Mouse (Mus musculus): ENCODE data around the gene U2af2. TPM values are rescaled to one million over a fixed set of nuclear protein-coding genes. Genes with fewer than 3 reads are reported as not detected.

U2af2 gene
- polyA plus RNA-seq, 1 experiment from 2014 or later, result 94.2 TPM

DNA sequence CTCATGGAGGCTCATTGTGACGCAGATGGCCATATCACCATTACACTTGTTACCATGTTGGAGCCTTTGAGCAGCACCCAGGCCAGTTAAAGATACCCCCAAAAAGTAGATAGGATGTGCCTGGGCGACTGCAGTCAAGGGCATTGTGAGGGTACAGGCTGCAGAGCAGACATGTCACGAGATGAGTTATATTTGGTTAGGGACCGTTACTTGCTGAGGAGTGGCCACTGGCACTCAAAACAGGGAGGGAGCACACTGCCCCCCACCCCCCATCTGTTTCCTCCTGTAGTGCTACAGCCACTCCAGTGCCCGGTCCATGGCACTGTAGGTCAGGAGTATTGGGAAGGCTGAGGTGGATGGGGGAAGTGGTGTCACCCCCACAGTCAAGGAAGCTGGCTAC lies 36.8 kb downstream of the U2af2 start:
- Histone ChIP-seq H3K36me3 (peaks cover 50% of the 10 kb centered on the region), H3K9me3 (replicated peaks) (no peaks in the 10 kb centered on the region), H3K27me3 (replicated peaks) (no peaks in the 10 kb centered on the region), H3K4me1 (no peaks in the 10 kb centered on the region), H3K9ac (replicated peaks) (no peak overlapping the region), H3K4me3 (replicated peaks) (no peak overlapping the region), H3K4me2 (no peak overlapping the region), H3K27ac (replicated peaks) (no peak overlapping the region)
- no peak for ATAC-seq (ENCODE audit: low FRiP score)
- 92% methylated on average over 5 of the region's 5 CpGs for WGBS

DNA sequence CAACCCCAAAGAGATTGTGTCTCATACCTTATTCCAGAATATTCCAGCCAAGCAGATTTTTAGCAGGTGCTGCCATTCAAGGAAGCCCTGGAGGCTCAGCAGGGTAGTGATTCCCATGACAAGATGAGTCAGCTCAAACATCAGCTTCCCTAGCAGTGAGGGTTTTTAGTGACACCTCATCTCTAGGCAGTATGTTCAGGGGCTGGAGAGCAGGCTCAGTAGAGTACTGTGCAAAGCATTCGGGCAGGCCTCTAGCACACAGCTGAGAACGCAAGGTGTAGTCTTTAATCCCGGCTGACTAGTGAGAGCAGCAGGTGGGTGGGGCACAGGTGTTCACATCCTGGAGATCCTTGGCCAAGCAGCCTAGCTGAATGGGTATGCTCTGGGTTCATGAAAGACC lies 37.9 kb downstream of the U2af2 start:
- H3K4me1 ChIP-seq, result no peaks in the 10 kb centered on the region
- peaks cover 41% of the 10 kb centered on the region for H3K36me3 ChIP-seq
- no peaks in the 10 kb centered on the region for H3K27me3 ChIP-seq (replicated peaks)
- H3K9ac ChIP-seq (replicated peaks), result no peak overlapping the region
- H3K9me3 ChIP-seq (replicated peaks), result no peaks in the 10 kb centered on the region
- no peak overlapping the region for H3K27ac ChIP-seq (replicated peaks)
- no peak overlapping the region for H3K4me2 ChIP-seq
- WGBS, result 87% methylated on average over 3 of the region's 3 CpGs
- ATAC-seq (ENCODE audit: low FRiP score), result no peak
- H3K4me3 ChIP-seq (replicated peaks), result no peak overlapping the region

DNA sequence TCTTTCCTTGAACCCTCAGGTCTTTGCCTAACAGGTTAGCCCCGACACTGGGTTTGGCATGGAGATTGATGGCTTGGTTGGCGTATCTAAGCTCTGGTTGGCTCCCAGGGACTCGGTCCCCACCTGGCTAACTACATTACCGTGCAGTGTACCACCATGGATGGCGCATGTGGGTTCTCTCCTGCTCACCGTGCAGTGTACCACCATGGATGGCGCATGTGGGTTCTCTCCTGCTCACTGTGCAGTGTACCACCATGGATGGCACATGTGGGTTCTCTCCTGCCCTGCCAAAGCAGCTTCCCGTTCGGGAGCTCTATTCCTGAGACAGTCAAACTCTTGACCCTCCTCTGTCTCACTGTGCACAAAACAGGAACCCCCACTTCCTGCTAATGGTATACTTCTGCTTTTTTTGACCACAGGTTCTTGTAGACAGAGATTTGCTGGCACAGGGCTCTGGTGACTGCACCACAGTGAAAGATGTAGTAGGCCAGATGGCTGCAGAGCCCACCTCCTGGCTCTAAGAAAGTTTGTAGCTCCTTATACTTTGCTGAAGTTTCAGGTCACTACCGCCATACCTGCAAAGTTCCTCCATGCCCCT lies 39.2 kb downstream of the U2af2 start:
- H3K27ac ChIP-seq (replicated peaks), result no peak overlapping the region
- H3K36me3 ChIP-seq, result peaks cover 28% of the 10 kb centered on the region
- ATAC-seq (ENCODE audit: low FRiP score), result no peak
- no peaks in the 10 kb centered on the region for H3K9me3 ChIP-seq (replicated peaks)
- 90% methylated on average over 10 of the region's 10 CpGs for WGBS
- no peak overlapping the region for H3K9ac ChIP-seq (replicated peaks)
- H3K27me3 ChIP-seq (replicated peaks), result no peaks in the 10 kb centered on the region
- no peaks in the 10 kb centered on the region for H3K4me1 ChIP-seq
- no peak overlapping the region for H3K4me3 ChIP-seq (replicated peaks)
- H3K4me2 ChIP-seq, result no peak overlapping the region

DNA sequence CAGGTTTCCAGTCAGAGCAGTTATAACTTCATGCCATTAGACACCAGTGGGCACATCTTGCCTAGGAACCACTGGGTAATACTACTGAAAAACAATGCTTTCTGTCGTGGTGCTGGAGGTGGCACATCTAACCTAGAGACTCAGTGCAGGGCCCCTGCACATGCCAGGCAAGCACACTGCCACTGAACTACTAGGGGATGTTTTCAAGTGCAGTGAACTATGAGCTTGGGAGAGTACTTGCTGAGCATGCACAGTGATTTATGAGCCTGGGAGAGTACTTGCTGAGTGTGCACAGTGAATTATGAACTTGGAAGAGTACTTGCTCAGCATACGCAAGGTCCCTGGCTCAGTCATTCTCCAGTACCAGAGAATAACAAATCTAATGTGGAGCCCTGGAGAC lies 40.6 kb downstream of the U2af2 start:
- H3K27ac ChIP-seq (replicated peaks), result no peak overlapping the region
- H3K9me3 ChIP-seq (replicated peaks), result no peaks in the 10 kb centered on the region
- peaks cover 16% of the 10 kb centered on the region for H3K36me3 ChIP-seq
- no peak overlapping the region for H3K4me3 ChIP-seq (replicated peaks)
- 79% methylated on average over 2 of the region's 2 CpGs for WGBS
- H3K27me3 ChIP-seq (replicated peaks), result no peaks in the 10 kb centered on the region
- H3K9ac ChIP-seq (replicated peaks), result no peak overlapping the region
- H3K4me1 ChIP-seq, result no peaks in the 10 kb centered on the region
- no peak for ATAC-seq (ENCODE audit: low FRiP score)
- H3K4me2 ChIP-seq, result no peak overlapping the region

DNA sequence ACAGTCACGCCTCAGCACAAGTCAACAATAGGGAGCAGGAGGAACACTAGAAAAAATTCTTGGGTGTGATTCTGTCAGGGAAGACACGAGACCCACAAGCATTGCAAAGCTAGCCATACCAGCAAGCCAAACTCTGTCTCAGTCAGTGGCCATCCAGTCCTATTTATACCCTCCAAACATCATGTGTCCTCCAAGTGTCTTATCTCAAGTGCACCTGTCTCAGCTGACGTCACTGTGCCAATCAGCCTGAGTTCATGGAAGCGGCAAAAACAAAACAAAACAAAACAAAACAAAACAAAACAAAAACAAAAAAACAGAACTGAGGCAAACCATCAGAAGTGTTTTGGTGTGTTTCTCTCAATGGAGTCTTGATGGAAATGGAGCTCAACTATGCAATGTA lies 46.3 kb downstream of the U2af2 start:
- no peak overlapping the region for H3K9ac ChIP-seq (replicated peaks)
- H3K36me3 ChIP-seq, result no peaks in the 10 kb centered on the region
- H3K4me3 ChIP-seq (replicated peaks), result no peak overlapping the region
- ATAC-seq (ENCODE audit: low FRiP score), result no peak
- no peaks in the 10 kb centered on the region for H3K4me1 ChIP-seq
- no peaks in the 10 kb centered on the region for H3K9me3 ChIP-seq (replicated peaks)
- no peak overlapping the region for H3K4me2 ChIP-seq
- WGBS, result 88% methylated on average over 4 of the region's 4 CpGs
- H3K27ac ChIP-seq (replicated peaks), result no peak overlapping the region
- no peaks in the 10 kb centered on the region for H3K27me3 ChIP-seq (replicated peaks)

DNA sequence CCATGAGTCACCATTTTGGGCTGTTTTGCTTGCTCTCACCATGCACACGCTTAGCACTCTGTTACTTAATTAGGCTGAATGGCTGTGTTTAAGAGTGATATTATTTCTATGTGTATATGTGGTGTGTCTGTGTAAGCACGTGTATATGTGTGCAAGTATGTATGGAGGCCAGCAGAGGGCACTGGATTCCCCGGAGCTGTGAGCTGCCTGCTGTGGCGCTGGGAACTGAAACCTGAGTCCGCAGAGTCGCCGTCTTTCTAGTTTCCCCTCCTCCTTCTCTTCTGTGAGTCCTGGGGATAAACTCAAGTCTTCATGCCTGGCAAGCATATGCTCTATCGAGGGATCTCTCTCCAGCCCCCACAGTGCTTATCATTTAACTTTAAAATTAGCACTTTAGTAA lies 47.4 kb downstream of the U2af2 start:
- no peak overlapping the region for H3K9ac ChIP-seq (replicated peaks)
- no peak overlapping the region for H3K4me2 ChIP-seq
- WGBS, result 82% methylated on average over 8 of the region's 8 CpGs
- no peaks in the 10 kb centered on the region for H3K27me3 ChIP-seq (replicated peaks)
- no peaks in the 10 kb centered on the region for H3K36me3 ChIP-seq
- no peaks in the 10 kb centered on the region for H3K4me1 ChIP-seq
- H3K27ac ChIP-seq (replicated peaks), result no peak overlapping the region
- H3K4me3 ChIP-seq (replicated peaks), result no peak overlapping the region
- ATAC-seq (ENCODE audit: low FRiP score), result no peak
- no peaks in the 10 kb centered on the region for H3K9me3 ChIP-seq (replicated peaks)

DNA sequence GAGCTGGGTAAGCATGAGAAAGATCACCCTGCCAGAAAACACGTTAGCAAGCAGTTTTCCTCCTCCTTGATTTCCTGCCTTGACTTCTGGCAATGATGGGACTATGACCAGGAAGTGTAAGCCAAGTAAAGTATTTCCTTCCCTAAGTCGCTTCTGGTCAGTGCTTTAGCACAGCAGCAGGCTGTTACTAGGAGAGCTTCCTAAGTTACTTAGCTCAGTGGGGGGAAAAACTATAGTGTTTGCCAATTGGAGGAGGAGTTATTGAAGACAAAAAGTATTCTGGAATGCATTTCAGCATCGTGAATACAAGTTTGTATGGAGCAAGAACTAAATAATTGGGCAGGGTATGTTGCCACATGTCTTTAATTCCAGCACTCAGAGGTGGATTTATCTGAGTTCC lies 50.8 kb downstream of the U2af2 start:
- H3K36me3 ChIP-seq, result no peaks in the 10 kb centered on the region
- H3K4me3 ChIP-seq (replicated peaks), result no peak overlapping the region
- H3K9ac ChIP-seq (replicated peaks), result no peak overlapping the region
- H3K4me2 ChIP-seq, result no peak overlapping the region
- H3K9me3 ChIP-seq (replicated peaks), result no peaks in the 10 kb centered on the region
- WGBS, result 55% methylated on average over 3 of the region's 3 CpGs
- no peaks in the 10 kb centered on the region for H3K27me3 ChIP-seq (replicated peaks)
- no peak overlapping the region for H3K27ac ChIP-seq (replicated peaks)
- ATAC-seq (ENCODE audit: low FRiP score), result no peak
- H3K4me1 ChIP-seq, result no peaks in the 10 kb centered on the region

DNA sequence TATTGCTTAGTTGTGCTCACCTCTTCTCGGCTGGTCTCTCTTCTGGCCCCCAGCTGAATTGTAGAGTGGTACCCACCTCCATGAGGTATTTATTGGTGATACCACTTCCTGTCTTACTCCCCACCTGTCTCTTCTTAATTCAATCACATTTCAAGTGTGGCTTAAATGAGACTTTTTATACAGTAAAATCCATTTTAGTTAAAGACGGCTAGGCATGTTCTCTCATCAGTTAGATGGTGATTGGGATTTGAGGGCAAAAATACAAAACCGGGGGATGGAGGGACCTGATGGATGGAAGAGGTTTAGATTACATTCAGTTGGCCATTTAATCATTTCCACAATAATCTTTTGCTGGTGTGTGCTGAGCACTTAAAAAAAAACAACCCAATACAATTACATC lies 54.9 kb downstream of the U2af2 start, which contains the start of gene Rfpl4:
Gene Rfpl4 (minus strand): TSS at position 101 of the 400 bp plus-strand sequence.
- ATAC-seq (ENCODE audit: low FRiP score), result no peak
- 89% methylated on average over 3 of the region's 3 CpGs for whole genome bisulfite sequencing
- H3K9me3 ChIP-seq (replicated peaks), result no peaks in the 10 kb centered on the region
- no peaks in the 10 kb centered on the region for H3K36me3 ChIP-seq
- no peak within 1 kb of the TSS for H3K4me2 ChIP-seq
- no peaks in the 10 kb centered on the region for H3K27me3 ChIP-seq (replicated peaks)
- no peak within 1 kb of the TSS for H3K4me3 ChIP-seq (replicated peaks)
- H3K27ac ChIP-seq (replicated peaks), result no peak within 1 kb of the TSS
- H3K4me1 ChIP-seq, result no peaks in the 10 kb centered on the region
- no peak within 1 kb of the TSS for H3K9ac ChIP-seq (replicated peaks)

DNA sequence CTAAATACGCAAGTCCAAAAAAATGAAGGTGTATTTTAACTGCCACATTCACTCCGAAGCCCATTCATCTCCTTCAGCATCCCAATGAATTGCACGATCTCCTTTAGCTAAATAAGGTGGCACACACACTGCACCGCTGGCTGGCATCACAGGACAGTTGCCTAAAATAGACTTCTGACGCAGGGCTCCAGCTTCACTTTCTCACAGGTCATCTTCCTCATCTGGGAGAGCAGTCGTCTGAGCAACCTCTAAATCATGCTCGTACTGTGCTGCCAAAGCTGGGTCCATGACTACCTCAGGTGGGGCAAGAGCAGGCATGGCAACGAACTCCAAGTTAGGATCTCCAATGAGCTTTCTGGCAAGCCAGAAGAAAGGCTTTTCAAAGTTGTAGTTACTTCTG lies 63.1 kb downstream of the U2af2 start:
- H3K9ac ChIP-seq (replicated peaks), result no peak overlapping the region
- H3K36me3 ChIP-seq, result no peaks in the 10 kb centered on the region
- 92% methylated on average over 8 of the region's 8 CpGs for WGBS
- H3K9me3 ChIP-seq (replicated peaks), result no peaks in the 10 kb centered on the region
- H3K4me1 ChIP-seq, result peaks cover 3% of the 10 kb centered on the region; the same call in 1 of the 2 replicates
- no peak overlapping the region for H3K4me3 ChIP-seq (replicated peaks)
- no peaks in the 10 kb centered on the region for H3K27me3 ChIP-seq (replicated peaks)
- no peak for ATAC-seq (ENCODE audit: low FRiP score)
- H3K4me2 ChIP-seq, result no peak overlapping the region; the same call in 1 of the 2 replicates
- H3K27ac ChIP-seq (replicated peaks), result no peak overlapping the region

DNA sequence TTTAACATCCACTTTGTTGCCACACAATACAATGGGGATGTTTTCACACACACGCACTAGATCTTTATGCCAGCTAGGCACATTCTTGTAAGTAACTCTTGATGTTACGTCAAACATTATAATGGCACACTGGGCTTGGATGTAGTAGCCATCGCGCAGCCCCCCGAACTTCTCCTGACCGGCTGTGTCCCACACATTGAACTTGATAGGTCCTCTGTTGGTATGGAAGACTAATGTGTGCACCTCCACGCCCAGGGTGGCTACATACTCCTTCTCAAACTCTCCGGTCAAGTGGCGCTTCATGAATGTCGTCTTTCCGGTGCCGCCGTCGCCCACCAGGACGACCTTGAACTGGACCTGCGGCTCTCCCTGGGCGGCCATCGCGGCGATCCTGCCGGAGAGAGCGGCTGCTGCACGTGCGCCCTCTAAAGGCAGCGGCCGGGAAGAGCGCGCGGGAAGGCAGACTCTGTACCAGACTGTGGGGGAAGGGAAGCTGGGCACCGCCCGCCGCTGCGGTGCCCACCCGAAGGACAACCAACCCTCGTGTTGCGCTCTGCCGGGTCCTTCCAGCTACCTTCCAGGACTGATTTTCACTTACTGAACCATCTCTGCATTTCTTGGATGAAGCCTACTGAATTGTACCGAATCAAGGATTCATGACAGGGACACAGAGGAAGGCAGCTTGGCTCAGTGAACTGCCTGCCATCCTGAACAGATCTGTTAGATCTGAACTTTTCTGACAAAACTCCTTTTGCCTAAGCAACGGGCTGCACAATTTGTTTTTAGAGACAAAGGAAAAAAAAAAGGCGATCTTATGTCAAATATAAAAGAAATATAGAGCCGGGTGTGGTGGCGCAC lies 63.8 kb downstream of the U2af2 start, which contains the start of gene Rasl2-9:
Gene Rasl2-9 (minus strand): TSS at position 402 of the 858 bp plus-strand sequence.
- H3K9me3 ChIP-seq (replicated peaks), result no peaks in the 10 kb centered on the region
- WGBS, result 17% methylated on average over 42 of the region's 42 CpGs
- peak; percentile 89 for ATAC-seq (ENCODE audit: low FRiP score)

More for the DNA sequence above, 63.8 kb downstream of the U2af2 start, which contains the start of gene Rasl2-9:
- Histone ChIP-seq H3K4me2 (peak within 1 kb of the TSS; percentile 69), H3K9ac (replicated peaks) (peak within 1 kb of the TSS; percentile 45), H3K4me1 (peaks cover 3% of the 10 kb centered on the region; the same call in 1 of the 2 replicates), H3K27ac (replicated peaks) (no peak within 1 kb of the TSS), H3K27me3 (replicated peaks) (no peaks in the 10 kb centered on the region), H3K36me3 (no peaks in the 10 kb centered on the region), H3K4me3 (replicated peaks) (peak within 1 kb of the TSS; percentile 45)

Data from neural tube, embryonic 15.5 days (tissue).